Mouse (Mus musculus) CD4-positive, CD25-positive, alpha-beta regulatory T cell, adult 4 months (primary cell): Measurements from ENCODE around the gene Dok3. TPM values are rescaled to one million over a fixed set of nuclear protein-coding genes. Genes with fewer than 3 reads are reported as not detected.

Experiments used
- ATAC-seq: one replicate; pipeline ENCODE4 v1.8.0; 2017
- polyA plus RNA-seq, 2 experiments: library from polyadenylated mRNA; unstranded; fragments of 100-300 nt; shearing (Covaris generic); gene quantifications; one replicate each; pipeline ENCODE4 v1.2.1; 2017

Gene Dok3
- polyA plus RNA-seq, 2 experiments from 2014 or later, result 0.35 to 1.0 TPM

- no peak for ATAC-seq
Measured at GRCm38 (mm10) chr13:55505810-55506209, 23.3 kb downstream of the Dok3 start.

- ATAC-seq, result no peak
Measured at GRCm38 (mm10) chr13:55504390-55504789, 24.7 kb downstream of the Dok3 start.

- no peak for ATAC-seq
Measured at GRCm38 (mm10) chr13:55502405-55502804, 26.7 kb downstream of the Dok3 start.

- ATAC-seq, result no peak
Measured at GRCm38 (mm10) chr13:55500575-55500974, 28.5 kb downstream of the Dok3 start.

- ATAC-seq, result no peak
Measured at GRCm38 (mm10) chr13:55498906-55499305, 30.2 kb downstream of the Dok3 start.

GRCm38 (mm10) chr13:55496661-55497060 lies 32.4 kb downstream of the Dok3 start:
- ATAC-seq, result no peak

GRCm38 (mm10) chr13:55495702-55496101 lies 33.4 kb downstream of the Dok3 start:
- no peak for ATAC-seq

- no peak for ATAC-seq
Measured at GRCm38 (mm10) chr13:55494883-55495621, 34.0 kb downstream of the Dok3 start.

GRCm38 (mm10) chr13:55494257-55494656 lies 34.8 kb downstream of the Dok3 start:
- ATAC-seq, result no peak

GRCm38 (mm10) chr13:55487578-55488498 lies 41.3 kb downstream of the Dok3 start, which contains the start of gene Dbn1:
Gene Dbn1, minus strand, starts transcription at chr13:55488111.
- ATAC-seq, result no peak

- ATAC-seq, result peak; percentile 23
Measured at GRCm38 (mm10) chr13:55486916-55487577, 42.0 kb downstream of the Dok3 start.

GRCm38 (mm10) chr13:55486029-55486794 lies 42.9 kb downstream of the Dok3 start:
- ATAC-seq, result no peak

GRCm38 (mm10) chr13:55484520-55485088 lies 44.5 kb downstream of the Dok3 start:
- ATAC-seq, result no peak

- ATAC-seq, result no peak
Measured at GRCm38 (mm10) chr13:55483593-55483992, 45.5 kb downstream of the Dok3 start.

- ATAC-seq, result no peak
Measured at GRCm38 (mm10) chr13:55483071-55483470, 46.0 kb downstream of the Dok3 start.

- ATAC-seq, result no peak
Measured at GRCm38 (mm10) chr13:55482542-55482941, 46.6 kb downstream of the Dok3 start.

- no peak for ATAC-seq
Measured at GRCm38 (mm10) chr13:55479929-55480328, 49.2 kb downstream of the Dok3 start.

GRCm38 (mm10) chr13:55479008-55479407 lies 50.1 kb downstream of the Dok3 start:
- peak; percentile 56 for ATAC-seq

GRCm38 (mm10) chr13:55478036-55478435 lies 51.1 kb downstream of the Dok3 start:
- ATAC-seq, result no peak

GRCm38 (mm10) chr13:55477492-55477891 lies 51.6 kb downstream of the Dok3 start:
- no peak for ATAC-seq

GRCm38 (mm10) chr13:55476256-55476655 lies 52.8 kb downstream of the Dok3 start:
- ATAC-seq, result no peak

GRCm38 (mm10) chr13:55475750-55476149 lies 53.3 kb downstream of the Dok3 start:
- ATAC-seq, result no peak
